Mouse (Mus musculus): Measurements from ENCODE around the gene Usp35.

DNA sequence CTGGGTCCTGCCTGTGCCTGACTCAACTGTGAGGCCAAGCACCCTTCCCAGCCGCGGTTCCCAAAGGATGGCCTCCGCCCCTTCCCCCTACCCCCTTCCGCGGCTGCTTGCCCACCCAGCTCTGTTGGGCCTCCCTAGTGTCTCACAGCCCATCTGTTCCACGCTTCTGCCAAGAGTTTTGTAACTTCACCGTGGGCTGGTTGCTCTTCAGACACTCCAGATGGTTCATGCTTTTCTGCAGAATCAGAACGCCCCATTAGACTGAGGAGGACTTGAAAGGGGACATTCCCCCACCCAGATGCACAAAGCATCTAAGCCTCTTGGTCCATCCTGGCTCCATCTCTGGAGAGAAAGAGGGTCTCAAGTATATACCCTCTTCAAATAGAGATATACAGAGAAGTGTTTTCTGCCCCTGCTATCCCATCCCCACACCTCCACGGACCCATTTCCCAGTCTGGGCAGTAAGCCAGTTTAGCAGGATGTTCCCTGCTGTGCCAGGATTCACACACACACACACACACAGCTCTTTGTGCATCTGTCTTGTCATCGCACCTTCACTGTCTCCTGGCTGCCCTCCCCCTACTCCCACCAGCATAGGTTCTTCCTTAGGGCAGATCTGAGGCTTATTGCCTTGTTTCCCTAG lies 13.5 kb upstream of the Usp35 start:
- no peak for TF ChIP-seq CTCF (IDR thresholded peaks at IDR 0.05; ENCODE audit: low read depth)
- TF ChIP-seq EP300 (IDR thresholded peaks at IDR 0.05; ENCODE audit: low read depth), result no peak

Data from heart, postnatal 0 days (tissue).